Mouse (Mus musculus) left cerebral cortex, postnatal 25 days (tissue): ENCODE data around the gene Lhx4. TPM values are rescaled to one million over a fixed set of nuclear protein-coding genes. Genes with fewer than 3 reads are reported as not detected.

Experiments used
- total RNA-seq, 2 experiments: library from RNA; stranded (reverse); gene quantifications; 2 replicates each; pipeline ENCODE4 v1.2.3; 2021

The Lhx4 gene
- total RNA-seq, 2 experiments from 2014 or later: not detected

Other genes starting within 250 kb of the Lhx4 start
- 10 to 100 TPM; 88.3 to 91.6 TPM for gene Acbd6, start 193.6 kb downstream of the Lhx4 start, total RNA-seq
- 10 to 100 TPM; 28.4 to 32.7 TPM for gene Qsox1, start 61.2 kb upstream of the Lhx4 start, total RNA-seq
- gene Cep350, start 221.6 kb upstream of the Lhx4 start, total RNA-seq: 10 to 100 TPM; 46.2 to 48.1 TPM